Mouse (Mus musculus): Measurements from ENCODE around the gene Vmn1r10. TPM values are rescaled to one million over a fixed set of nuclear protein-coding genes. Genes with fewer than 3 reads are reported as not detected.

Vmn1r10 gene
- total RNA-seq (2015; ENCODE audit: low replicate concordance) (not detected in 2 replicates), total RNA-seq (2017; ENCODE audit: low replicate concordance) (not detected in 2 replicates)

DNA sequence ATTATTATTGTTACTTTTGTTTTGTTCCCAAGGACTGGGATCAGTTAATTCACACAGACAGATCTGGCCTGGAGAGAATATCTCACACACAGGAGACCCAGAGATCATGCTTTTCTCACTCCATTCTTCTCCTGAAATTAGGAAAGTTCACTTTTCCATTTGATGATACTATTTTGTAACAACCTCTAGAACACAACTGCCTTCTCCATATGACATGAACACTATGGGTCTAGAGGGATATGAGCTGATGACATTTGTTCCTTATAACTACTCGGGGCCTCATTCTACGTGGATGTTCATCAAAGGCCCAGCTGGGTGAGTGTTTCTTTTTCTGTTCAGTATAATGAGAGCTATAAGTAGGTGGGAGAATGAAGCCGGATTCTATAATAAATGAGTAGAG is at the start of gene Vmn1r10:
Gene Vmn1r10, plus strand, starts transcription at position 301 of the 400 bp plus-strand sequence.
- no peak for ATAC-seq (replicated peaks; ENCODE audit: low FRiP score, poor library complexity, severe bottlenecking)

DNA sequence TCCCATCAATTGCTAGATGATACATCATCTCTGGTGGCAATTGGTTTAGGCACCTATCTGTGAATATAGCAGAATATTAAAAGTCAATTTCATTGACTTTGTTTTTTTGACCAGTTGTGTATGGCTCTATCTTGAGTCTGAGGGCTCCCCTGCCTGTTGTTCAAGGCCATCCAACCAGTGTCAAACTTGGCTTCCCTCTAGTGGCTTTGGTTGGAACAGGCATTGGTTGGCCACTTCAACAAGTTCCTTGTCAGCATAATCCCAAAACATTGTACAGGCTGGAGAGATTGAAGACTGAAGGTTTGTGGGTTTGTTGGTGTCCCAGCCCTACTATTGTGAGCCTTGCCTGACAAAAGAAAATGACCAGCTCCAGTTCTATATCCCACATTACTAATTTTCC is 45.5 kb upstream of the Vmn1r10 start:
- ATAC-seq (replicated peaks; ENCODE audit: low FRiP score, poor library complexity, severe bottlenecking) = no peak

DNA sequence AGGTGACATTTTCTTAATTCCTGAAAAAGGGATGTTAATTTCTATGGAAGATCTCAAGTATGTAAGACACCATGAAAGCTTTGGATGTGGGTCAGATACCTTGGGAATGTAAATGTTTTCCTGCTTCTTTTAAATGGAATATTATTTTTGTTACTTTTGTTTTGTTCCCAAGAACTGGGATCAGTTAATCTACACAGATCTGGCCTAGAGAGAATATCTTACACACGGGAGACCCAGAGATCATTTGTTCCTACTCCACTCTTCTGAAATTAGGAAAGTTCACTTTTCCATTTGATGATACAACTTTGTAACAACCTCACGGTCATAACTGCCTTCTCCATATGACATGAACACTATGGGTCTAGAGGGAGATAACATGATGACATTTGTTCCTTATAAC is 42.8 kb upstream of the Vmn1r10 start, which contains the start of gene Vmn1r9:
Gene Vmn1r9, plus strand, starts transcription at position 301 of the 400 bp plus-strand sequence.
- ATAC-seq (replicated peaks; ENCODE audit: low FRiP score, poor library complexity, severe bottlenecking) = no peak

DNA sequence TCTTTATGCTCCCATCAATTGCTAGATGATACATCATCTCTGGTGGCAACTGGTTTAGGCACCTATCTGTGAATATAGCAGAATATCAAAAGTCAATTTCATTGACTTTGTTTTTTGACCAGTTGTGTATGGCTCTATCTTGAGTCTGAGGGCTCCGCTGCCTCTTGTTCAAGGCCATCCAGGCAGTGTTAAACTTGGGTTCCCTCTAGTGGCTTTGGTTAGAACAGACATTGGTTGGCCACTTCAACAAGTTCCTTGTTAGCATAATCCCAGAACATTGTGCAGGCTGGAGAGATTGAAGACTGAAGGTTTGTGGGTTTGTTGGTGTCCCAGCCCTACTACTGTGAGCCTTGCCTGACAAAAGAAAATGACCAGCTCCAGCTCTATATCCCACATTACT is 2.9 kb upstream of the Vmn1r10 start:
- no peak for ATAC-seq (replicated peaks; ENCODE audit: low FRiP score, poor library complexity, severe bottlenecking)

DNA sequence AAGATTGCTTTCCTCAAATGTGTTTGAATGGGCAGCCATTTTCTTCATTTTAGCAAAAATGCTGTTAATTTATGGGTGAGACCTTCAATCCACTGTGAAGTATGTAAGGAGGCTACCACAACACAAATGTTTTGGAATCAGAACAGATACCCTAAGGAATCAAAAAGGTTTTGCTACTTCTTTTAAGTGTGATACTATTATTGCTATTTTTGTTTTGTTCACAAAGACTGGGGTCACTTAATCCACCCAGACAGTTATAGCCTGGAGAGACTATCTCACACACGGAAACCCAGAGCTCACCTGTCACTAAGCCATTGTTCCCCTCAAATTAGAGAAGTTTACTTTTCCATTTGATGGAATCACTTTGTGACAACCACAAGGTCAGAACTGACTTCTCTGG is 23.9 kb downstream of the Vmn1r10 start, which contains the start of gene Vmn1r11:
Gene Vmn1r11, plus strand, starts transcription at position 301 of the 400 bp plus-strand sequence.
- ATAC-seq (replicated peaks; ENCODE audit: low FRiP score, poor library complexity, severe bottlenecking) = no peak

DNA sequence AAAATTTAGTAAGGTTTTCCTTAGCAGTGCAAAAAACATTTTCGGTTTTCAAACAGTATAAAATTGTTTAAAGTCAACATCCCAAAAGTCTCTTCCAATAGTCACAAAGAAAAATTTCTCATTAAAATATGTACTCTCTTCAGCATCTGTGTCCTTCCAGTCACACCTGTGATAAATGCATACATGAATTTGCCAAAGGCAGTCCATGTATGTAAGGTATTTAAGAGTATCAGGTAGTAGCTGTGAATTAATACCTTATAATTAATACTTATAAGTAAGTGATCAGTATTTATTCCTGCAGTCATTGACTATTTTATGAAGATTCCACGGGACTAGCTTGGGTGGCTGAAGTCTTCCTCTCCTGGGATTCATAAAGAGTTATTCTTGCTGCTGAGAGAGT is 47.4 kb downstream of the Vmn1r10 start, which contains the start of gene Vmn1r12:
Gene Vmn1r12, plus strand, starts transcription at position 301 of the 400 bp plus-strand sequence.
- ATAC-seq (replicated peaks; ENCODE audit: low FRiP score, poor library complexity, severe bottlenecking) = no peak

Other genes with a start within 250 kb of the Vmn1r10 start
- 1,582 and 1,701 TPM in 2 replicates for gene Nt5c3, start 185.5 kb upstream of the Vmn1r10 start, total RNA-seq (2015; ENCODE audit: low replicate concordance)
- 1,564 and 2,163 TPM in 2 replicates for gene Nt5c3, start 185.5 kb upstream of the Vmn1r10 start, total RNA-seq (2017; ENCODE audit: low replicate concordance)
- 1.5 TPM in 1 of 2 replicates, not detected in the other for gene Vmn1r4, start 185.4 kb upstream of the Vmn1r10 start, total RNA-seq (2015; ENCODE audit: low replicate concordance)
- 0.56 and 1.7 TPM in 2 replicates for gene Vmn1r4, start 185.4 kb upstream of the Vmn1r10 start, total RNA-seq (2017; ENCODE audit: low replicate concordance)
- 0.77 TPM in 1 of 2 replicates, not detected in the other for gene Vmn1r5, start 139.2 kb upstream of the Vmn1r10 start, total RNA-seq (2015; ENCODE audit: low replicate concordance)
- not detected in 2 replicates for gene Vmn1r5, start 139.2 kb upstream of the Vmn1r10 start, total RNA-seq (2017; ENCODE audit: low replicate concordance)
- gene Vmn1r6, start 112.2 kb upstream of the Vmn1r10 start, total RNA-seq (2015; ENCODE audit: low replicate concordance) = not detected in 2 replicates
- gene Vmn1r6, start 112.2 kb upstream of the Vmn1r10 start, total RNA-seq (2017; ENCODE audit: low replicate concordance) = 0.09 and 0.28 TPM in 2 replicates
- not detected in 2 replicates for gene Vmn1r7, start 84.1 kb upstream of the Vmn1r10 start, total RNA-seq (2015; ENCODE audit: low replicate concordance)
- gene Vmn1r7, start 84.1 kb upstream of the Vmn1r10 start, total RNA-seq (2017; ENCODE audit: low replicate concordance) = not detected in 2 replicates
- gene Vmn1r8, start 77.2 kb upstream of the Vmn1r10 start, total RNA-seq (2015; ENCODE audit: low replicate concordance) = not detected in 2 replicates
- gene Vmn1r8, start 77.2 kb upstream of the Vmn1r10 start, total RNA-seq (2017; ENCODE audit: low replicate concordance) = not detected in 2 replicates
- not detected in 2 replicates for gene Vmn1r9, start 42.7 kb upstream of the Vmn1r10 start, total RNA-seq (2015; ENCODE audit: low replicate concordance)
- gene Vmn1r9, start 42.7 kb upstream of the Vmn1r10 start, total RNA-seq (2017; ENCODE audit: low replicate concordance) = 0.14 TPM in 1 of 2 replicates, not detected in the other
- gene Vmn1r11, start 24.0 kb downstream of the Vmn1r10 start, total RNA-seq (2015; ENCODE audit: low replicate concordance) = not detected in 2 replicates
- gene Vmn1r11, start 24.0 kb downstream of the Vmn1r10 start, total RNA-seq (2017; ENCODE audit: low replicate concordance) = not detected in 2 replicates
- not detected in 2 replicates for gene Vmn1r12, start 47.5 kb downstream of the Vmn1r10 start, total RNA-seq (2015; ENCODE audit: low replicate concordance)
- not detected in 2 replicates for gene Vmn1r12, start 47.5 kb downstream of the Vmn1r10 start, total RNA-seq (2017; ENCODE audit: low replicate concordance)
- gene Vmn1r13, start 93.8 kb downstream of the Vmn1r10 start, total RNA-seq (2015; ENCODE audit: low replicate concordance) = not detected in 2 replicates
- gene Vmn1r13, start 93.8 kb downstream of the Vmn1r10 start, total RNA-seq (2017; ENCODE audit: low replicate concordance) = 0.17 TPM in 1 of 2 replicates, not detected in the other
- not detected in 2 replicates for gene Vmn1r14, start 122.2 kb downstream of the Vmn1r10 start, total RNA-seq (2015; ENCODE audit: low replicate concordance)
- not detected in 2 replicates for gene Vmn1r14, start 122.2 kb downstream of the Vmn1r10 start, total RNA-seq (2017; ENCODE audit: low replicate concordance)
- not detected in 2 replicates for gene Vmn1r15, start 148.5 kb downstream of the Vmn1r10 start, total RNA-seq (2015; ENCODE audit: low replicate concordance)
- not detected in 2 replicates for gene Vmn1r15, start 148.5 kb downstream of the Vmn1r10 start, total RNA-seq (2017; ENCODE audit: low replicate concordance)
- 0.19 TPM in 1 of 2 replicates, not detected in the other for gene Vmn1r16, start 220.0 kb downstream of the Vmn1r10 start, total RNA-seq (2015; ENCODE audit: low replicate concordance)
- 0.84 TPM in 1 of 2 replicates, not detected in the other for gene Vmn1r16, start 220.0 kb downstream of the Vmn1r10 start, total RNA-seq (2017; ENCODE audit: low replicate concordance)

All from erythroblast, adult 5-6 weeks (primary cell).